In the genomic region with DNA sequence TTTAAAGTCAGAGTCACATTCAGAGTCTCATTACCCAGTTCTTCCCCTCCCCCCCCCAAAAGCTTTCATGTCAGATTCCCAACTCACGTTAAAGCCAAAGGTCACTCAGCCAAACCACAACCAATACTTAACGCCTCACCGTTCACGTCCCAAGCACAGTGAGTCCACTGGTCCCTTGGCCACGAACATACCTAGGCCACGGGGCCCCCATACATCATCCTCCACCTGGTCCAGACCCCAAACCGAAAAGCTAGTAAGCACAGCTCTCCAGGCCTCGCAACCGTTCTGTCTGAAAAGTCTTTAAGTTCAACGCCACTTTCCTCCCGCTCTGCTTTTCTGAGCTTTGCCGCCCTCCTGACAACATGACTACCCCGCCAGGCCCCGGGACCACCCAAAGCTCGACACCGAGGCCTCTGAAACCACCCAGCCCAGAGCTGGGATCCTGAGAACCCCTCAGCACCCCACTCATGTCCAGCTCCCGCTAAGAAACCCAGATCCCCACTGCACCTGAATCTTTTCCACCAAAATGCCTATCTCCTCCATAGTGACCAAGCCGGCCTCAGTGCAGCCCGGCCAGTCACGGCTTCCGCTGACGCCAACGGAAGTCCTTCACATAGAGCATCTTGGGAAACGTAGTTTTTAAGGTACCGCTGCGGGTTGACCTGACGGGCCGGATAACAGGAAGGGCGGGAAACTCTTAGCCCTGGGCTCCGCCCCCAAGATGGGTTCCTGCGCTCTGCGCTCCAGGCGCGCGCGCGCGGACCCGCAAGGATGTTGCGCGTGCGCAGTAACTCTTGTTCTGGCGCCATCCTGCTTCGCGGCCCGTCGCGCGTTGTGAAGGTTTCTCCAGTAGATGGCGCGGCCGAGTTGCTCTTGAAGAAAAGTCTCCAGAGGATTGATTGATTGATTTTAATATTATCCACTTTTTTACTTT, we compare ENCODE assay signal across 8 mouse cellular contexts. TPM values are rescaled to one million over a fixed set of nuclear protein-coding genes. Genes with fewer than 3 reads are reported as not detected.
DNase-seq lines count a peak whose midpoint lies in the region; ATAC-seq lines count a peak whose summit lies in the region.

Gene Psmc4 (minus strand): TSS at position 626 of the 934 bp plus-strand sequence.

- H3K4me1 ChIP-seq in hindbrain, embryonic 11.5 days (replicated peaks; ENCODE audit: control insufficient read depth, insufficient read depth, low read length) = peaks cover 3% of the 10 kb centered on the region; the same call in 1 of the 2 replicates

- H3K36me3 ChIP-seq in hindbrain, embryonic 11.5 days (ENCODE audit: control insufficient read depth, insufficient read depth, low read length) = peaks cover 7% of the 10 kb centered on the region

- peak within 1 kb of the TSS; percentile 60 for H3K4me2 ChIP-seq in hindbrain, embryonic 11.5 days (replicated peaks; ENCODE audit: low read depth, low read length)

- H3K27ac ChIP-seq in hindbrain, embryonic 11.5 days (ENCODE audit: low read depth, low read length) = no peak within 1 kb of the TSS

- peak; percentile 99 for DNase-seq in Muller cell, postnatal 12 days (ENCODE audit: inconsistent ontology term)
- DNase-seq in cerebellum, adult 9-11 months = peak; percentile 99
- DNase-seq in frontal cortex, adult 2 months (ENCODE audit: extremely low spot score in 1 of 2, low spot score in 1 of 2) = peak; percentile 97 to 99
- peak; percentile 100 for DNase-seq in hindbrain, embryonic 11.5 days (ENCODE audit: low spot score)
- peak; percentile 98 to 99 for DNase-seq in layer of hippocampus, postnatal 10 days (ENCODE audit: low spot score in 2 of 2)
- DNase-seq in lung, postnatal 10 days = peak; percentile 99
- peak; percentile 97 for DNase-seq in ovary, postnatal 36 days (ENCODE audit: low spot score)
- peak; percentile 97 for DNase-seq in thymus, postnatal 25 days

- peak within 1 kb of the TSS; percentile 61 for H3K9ac ChIP-seq in hindbrain, embryonic 11.5 days (ENCODE audit: low read depth, low read length)

- H3K27me3 ChIP-seq in hindbrain, embryonic 11.5 days (ENCODE audit: control insufficient read depth, insufficient read depth, low read length) = no peaks in the 10 kb centered on the region

- whole genome bisulfite sequencing in hindbrain, embryonic 11.5 days = under 1% methylated on average over 52 of the region's 52 CpGs

- H3K4me3 ChIP-seq in hindbrain, embryonic 11.5 days (ENCODE audit: low read depth, low read length) = peak within 1 kb of the TSS; percentile 73

- no peaks in the 10 kb centered on the region for H3K9me3 ChIP-seq in hindbrain, embryonic 11.5 days (ENCODE audit: control insufficient read depth, low read length)

- peak; percentile 98 for ATAC-seq in hindbrain, embryonic 11.5 days (ENCODE audit: low FRiP score)

RNA-seq across cellular contexts. Expression of gene Psmc4, which starts in this region (rescaled TPM):
- 188 and 191 TPM in 2 replicates for polyA plus RNA-seq in frontal cortex, adult 2 months (2012; rRNA removed)
- 415 and 426 TPM in 2 replicates for polyA plus RNA-seq in hindbrain, embryonic 11.5 days (2014; fragmentation: Nextera tagmentation; extraction: Ambion mirVana)
- total RNA-seq in layer of hippocampus, postnatal 10 days (2021) = 100 to 1,000 TPM; 130 to 137 TPM
